Mouse (Mus musculus): ENCODE results near the gene Kat14.
A peak's percentile ranks its signal among the peaks of the same experiment; 100 is the strongest.

The Kat14 gene

GRCm38 (mm10) chr2:144381741-144382140 lies 13.0 kb downstream of the Kat14 start:
- no peak for DNase-seq (ENCODE audit: low read depth, low spot score)

GRCm38 (mm10) chr2:144382624-144383138 lies 13.9 kb downstream of the Kat14 start:
- DNase-seq (ENCODE audit: low read depth, low spot score) = no peak

- DNase-seq (ENCODE audit: low read depth, low spot score) = no peak
Measured at GRCm38 (mm10) chr2:144386296-144386695, 17.5 kb downstream of the Kat14 start.

- no peak for DNase-seq (ENCODE audit: low read depth, low spot score)
Measured at GRCm38 (mm10) chr2:144388416-144388815, 19.6 kb downstream of the Kat14 start.

GRCm38 (mm10) chr2:144399531-144399930 lies 30.7 kb downstream of the Kat14 start:
- DNase-seq (ENCODE audit: low read depth, low spot score) = peak; percentile 54

GRCm38 (mm10) chr2:144400659-144401058 lies 31.9 kb downstream of the Kat14 start:
- DNase-seq (ENCODE audit: low read depth, low spot score) = no peak

GRCm38 (mm10) chr2:144409037-144409436 lies 40.3 kb downstream of the Kat14 start:
- no peak for DNase-seq (ENCODE audit: low read depth, low spot score)

GRCm38 (mm10) chr2:144410603-144411002 lies 41.8 kb downstream of the Kat14 start:
- DNase-seq (ENCODE audit: low read depth, low spot score) = no peak

GRCm38 (mm10) chr2:144414646-144415045 lies 45.9 kb downstream of the Kat14 start:
- no peak for DNase-seq (ENCODE audit: low read depth, low spot score)

GRCm38 (mm10) chr2:144416859-144417258 lies 48.1 kb downstream of the Kat14 start:
- DNase-seq (ENCODE audit: low read depth, low spot score) = peak; percentile 55

- DNase-seq (ENCODE audit: low read depth, low spot score) = peak; percentile 50
Measured at GRCm38 (mm10) chr2:144418062-144418461, 49.3 kb downstream of the Kat14 start.

- DNase-seq (ENCODE audit: low read depth, low spot score) = no peak
Measured at GRCm38 (mm10) chr2:144422094-144422675, 53.4 kb downstream of the Kat14 start.

- no peak for DNase-seq (ENCODE audit: low read depth, low spot score)
Measured at GRCm38 (mm10) chr2:144425761-144426160, 57.0 kb downstream of the Kat14 start.

- no peak for DNase-seq (ENCODE audit: low read depth, low spot score)
Measured at GRCm38 (mm10) chr2:144427852-144428251, 59.1 kb downstream of the Kat14 start.

- no peak for DNase-seq (ENCODE audit: low read depth, low spot score)
Measured at GRCm38 (mm10) chr2:144428659-144429058, 59.9 kb downstream of the Kat14 start.

- DNase-seq (ENCODE audit: low read depth, low spot score) = no peak
Measured at GRCm38 (mm10) chr2:144429171-144429570, 60.4 kb downstream of the Kat14 start.

- no peak for DNase-seq (ENCODE audit: low read depth, low spot score)
Measured at GRCm38 (mm10) chr2:144431286-144431825, 62.6 kb downstream of the Kat14 start.

GRCm38 (mm10) chr2:144435679-144436078 lies 66.9 kb downstream of the Kat14 start:
- no peak for DNase-seq (ENCODE audit: low read depth, low spot score)

- DNase-seq (ENCODE audit: low read depth, low spot score) = peak; percentile 63
Measured at GRCm38 (mm10) chr2:144438424-144438823, 69.6 kb downstream of the Kat14 start.

- no peak for DNase-seq (ENCODE audit: low read depth, low spot score)
Measured at GRCm38 (mm10) chr2:144439191-144439700, 70.5 kb downstream of the Kat14 start.

GRCm38 (mm10) chr2:144441386-144441915 lies 72.7 kb downstream of the Kat14 start:
- no peak for DNase-seq (ENCODE audit: low read depth, low spot score)

- DNase-seq (ENCODE audit: low read depth, low spot score) = no peak
Measured at GRCm38 (mm10) chr2:144446360-144446999, 77.7 kb downstream of the Kat14 start.

All from R1 (cell line).